Mouse (Mus musculus) stomach, postnatal 0 days (tissue): ENCODE data around the gene Cdyl.

Experiments used
- CTCF ChIP-seq: IDR thresholded peaks from 2 replicates; pipeline ENCODE4 v1.5.1; 2016; ENCODE audit warnings: antibody characterized with exemption, low read depth, mild to moderate bottlenecking, moderate library complexity
- EP300 ChIP-seq: optimal IDR thresholded peaks from 2 replicates; pipeline ENCODE3; 2016; ENCODE audit warnings: antibody characterized with exemption

DNA sequence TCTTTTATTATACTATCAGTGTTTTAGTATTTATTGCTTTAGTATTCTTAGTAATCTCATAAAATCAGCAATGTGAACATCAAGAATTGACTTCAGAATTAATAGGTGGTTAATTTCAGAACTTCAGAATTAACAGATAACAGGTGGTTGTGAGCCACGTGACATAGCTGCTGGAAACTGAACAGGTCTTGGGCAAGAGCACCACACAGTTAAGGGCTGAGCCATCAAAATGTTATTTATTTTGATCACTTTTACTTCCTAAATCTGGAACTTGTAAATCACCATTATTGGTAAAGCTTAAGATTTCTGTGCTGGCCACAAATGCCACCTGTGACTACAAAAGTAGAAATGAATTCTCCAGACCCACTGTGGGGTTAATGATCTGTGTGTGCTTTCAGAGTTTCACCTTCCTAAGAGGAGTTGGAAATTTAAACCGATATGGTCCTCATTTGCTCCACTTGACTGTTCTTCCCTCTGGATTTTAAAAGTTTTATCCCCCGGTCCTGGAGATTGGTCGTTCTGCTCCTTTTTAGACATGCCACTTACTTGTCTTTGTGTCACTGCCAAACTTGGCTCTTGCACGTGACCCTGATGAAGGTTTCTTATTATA, 125.8 kb downstream of the Cdyl start:
- TF ChIP-seq CTCF: no peak
- no peak for TF ChIP-seq EP300
